Mouse (Mus musculus): ENCODE measurements around the gene Rarres1. TPM values are rescaled to one million over a fixed set of nuclear protein-coding genes. Genes with fewer than 3 reads are reported as not detected.
A peak's percentile ranks its signal among the peaks of the same experiment; 100 is the strongest.

The Rarres1 gene
- total and polyA plus RNA-seq, 2 experiments from 2014 or later: 4.2 to 5.9 TPM

GRCm38 (mm10) chr3:67520568-67521143 lies 5.3 kb upstream of the Rarres1 start:
- Histone ChIP-seq H3K36me3 (ENCODE audit: insufficient read depth, low read length) (no peaks in the 10 kb centered on the region), H3K9ac (replicated peaks; ENCODE audit: low read length, poor library complexity, severe bottlenecking) (no peak overlapping the region), H3K27ac (ENCODE audit: low read depth, low read length) (no peak overlapping the region), H3K9me3 (ENCODE audit: low read length) (no peaks in the 10 kb centered on the region), H3K4me3 (ENCODE audit: low read depth, low read length) (no peak overlapping the region), H3K4me1 (ENCODE audit: insufficient read depth, low read length) (no peaks in the 10 kb centered on the region), H3K4me2 (ENCODE audit: low read depth, low read length, poor library complexity, severe bottlenecking) (no peak overlapping the region), H3K27me3 (ENCODE audit: insufficient read depth, low read length) (peaks cover 4% of the 10 kb centered on the region; the same call in 1 of the 2 replicates)
- WGBS: 91% methylated on average over 5 of the region's 5 CpGs
- no peak for TF ChIP-seq CTCF (IDR thresholded peaks at IDR 0.05)
- DNase-seq (ENCODE audit: low spot score) (no peak), ATAC-seq (ENCODE audit: low FRiP score) (no peak)

GRCm38 (mm10) chr3:67514801-67515273 lies 486 bp downstream of the Rarres1 start:
- 0 out of 2 replicates have a peak, but pooled peaks cover 2% of the 10 kb centered on the region for H3K4me1 ChIP-seq (ENCODE audit: insufficient read depth, low read length)
- WGBS: 4% methylated on average over 40 of the region's 40 CpGs
- ATAC-seq (ENCODE audit: low FRiP score) (peak; percentile 64), DNase-seq (ENCODE audit: low spot score) (peak; percentile 2)
- H3K9me3 ChIP-seq (ENCODE audit: low read length): no peaks in the 10 kb centered on the region
- TF ChIP-seq CTCF (IDR thresholded peaks at IDR 0.05): no peak
- H3K9ac ChIP-seq (replicated peaks; ENCODE audit: low read length, poor library complexity, severe bottlenecking): peak overlapping the region; percentile 57; the same call in 1 of the 2 replicates
- peak overlapping the region; percentile 99 for H3K4me2 ChIP-seq (ENCODE audit: low read depth, low read length, poor library complexity, severe bottlenecking)
- H3K27ac ChIP-seq (ENCODE audit: low read depth, low read length): no peak overlapping the region
- no peaks in the 10 kb centered on the region for H3K36me3 ChIP-seq (ENCODE audit: insufficient read depth, low read length)
- peaks cover 12% of the 10 kb centered on the region; the same call in 1 of the 2 replicates for H3K27me3 ChIP-seq (ENCODE audit: insufficient read depth, low read length)
- peak overlapping the region; percentile 59 for H3K4me3 ChIP-seq (ENCODE audit: low read depth, low read length)

- no peak overlapping the region for H3K4me2 ChIP-seq (ENCODE audit: low read depth, low read length, poor library complexity, severe bottlenecking)
- peaks cover 8% of the 10 kb centered on the region; the same call in 1 of the 2 replicates for H3K27me3 ChIP-seq (ENCODE audit: insufficient read depth, low read length)
- no peak overlapping the region for H3K4me3 ChIP-seq (ENCODE audit: low read depth, low read length)
- H3K4me1 ChIP-seq (ENCODE audit: insufficient read depth, low read length): 0 out of 2 replicates have a peak, but pooled peaks cover 2% of the 10 kb centered on the region
- DNase-seq (ENCODE audit: low spot score): peak; percentile 89
- no peak overlapping the region for H3K27ac ChIP-seq (ENCODE audit: low read depth, low read length)
- no peaks in the 10 kb centered on the region for H3K36me3 ChIP-seq (ENCODE audit: insufficient read depth, low read length)
- under 1% methylated on average over 5 of the region's 5 CpGs for WGBS
- no peaks in the 10 kb centered on the region for H3K9me3 ChIP-seq (ENCODE audit: low read length)
- no peak overlapping the region for H3K9ac ChIP-seq (replicated peaks; ENCODE audit: low read length, poor library complexity, severe bottlenecking)
- ATAC-seq (ENCODE audit: low FRiP score): peak; percentile 72
- TF ChIP-seq CTCF (IDR thresholded peaks at IDR 0.05): peak; percentile 98
Observed at GRCm38 (mm10) chr3:67512807-67513206, 2.5 kb downstream of the Rarres1 start.

- Histone ChIP-seq H3K27me3 (ENCODE audit: insufficient read depth, low read length) (0 out of 2 replicates have a peak, but pooled peaks cover 1% of the 10 kb centered on the region), H3K4me1 (ENCODE audit: insufficient read depth, low read length) (no peaks in the 10 kb centered on the region), H3K4me2 (ENCODE audit: low read depth, low read length, poor library complexity, severe bottlenecking) (no peak overlapping the region), H3K36me3 (ENCODE audit: insufficient read depth, low read length) (no peaks in the 10 kb centered on the region), H3K27ac (ENCODE audit: low read depth, low read length) (no peak overlapping the region), H3K9ac (replicated peaks; ENCODE audit: low read length, poor library complexity, severe bottlenecking) (no peak overlapping the region), H3K9me3 (ENCODE audit: low read length) (no peaks in the 10 kb centered on the region), H3K4me3 (ENCODE audit: low read depth, low read length) (no peak overlapping the region)
- TF ChIP-seq CTCF (IDR thresholded peaks at IDR 0.05): no peak
- WGBS: 87% methylated on average over 10 of the region's 10 CpGs
- no peak for ATAC-seq (ENCODE audit: low FRiP score)
- no peak for DNase-seq (ENCODE audit: low spot score)
Observed at GRCm38 (mm10) chr3:67508216-67508892, 7.0 kb downstream of the Rarres1 start.

- H3K9ac ChIP-seq (replicated peaks; ENCODE audit: low read length, poor library complexity, severe bottlenecking): no peak overlapping the region
- H3K9me3 ChIP-seq (ENCODE audit: low read length): no peaks in the 10 kb centered on the region
- no peak overlapping the region for H3K4me2 ChIP-seq (ENCODE audit: low read depth, low read length, poor library complexity, severe bottlenecking)
- WGBS: 79% methylated on average over 2 of the region's 2 CpGs
- no peak overlapping the region for H3K4me3 ChIP-seq (ENCODE audit: low read depth, low read length)
- no peaks in the 10 kb centered on the region for H3K36me3 ChIP-seq (ENCODE audit: insufficient read depth, low read length)
- no peaks in the 10 kb centered on the region for H3K4me1 ChIP-seq (ENCODE audit: insufficient read depth, low read length)
- ATAC-seq (ENCODE audit: low FRiP score): no peak
- no peak for TF ChIP-seq CTCF (IDR thresholded peaks at IDR 0.05)
- H3K27ac ChIP-seq (ENCODE audit: low read depth, low read length): no peak overlapping the region
- no peak for DNase-seq (ENCODE audit: low spot score)
- no peaks in the 10 kb centered on the region for H3K27me3 ChIP-seq (ENCODE audit: insufficient read depth, low read length)
Observed at GRCm38 (mm10) chr3:67505286-67505685, 10.0 kb downstream of the Rarres1 start.

GRCm38 (mm10) chr3:67503878-67504277 lies 11.4 kb downstream of the Rarres1 start:
- Histone ChIP-seq H3K9ac (replicated peaks; ENCODE audit: low read length, poor library complexity, severe bottlenecking) (no peak overlapping the region), H3K4me2 (ENCODE audit: low read depth, low read length, poor library complexity, severe bottlenecking) (no peak overlapping the region), H3K9me3 (ENCODE audit: low read length) (no peaks in the 10 kb centered on the region), H3K4me3 (ENCODE audit: low read depth, low read length) (no peak overlapping the region), H3K4me1 (ENCODE audit: insufficient read depth, low read length) (no peaks in the 10 kb centered on the region), H3K27me3 (ENCODE audit: insufficient read depth, low read length) (no peaks in the 10 kb centered on the region), H3K36me3 (ENCODE audit: insufficient read depth, low read length) (no peaks in the 10 kb centered on the region), H3K27ac (ENCODE audit: low read depth, low read length) (no peak overlapping the region)
- DNase-seq (ENCODE audit: low spot score): no peak
- ATAC-seq (ENCODE audit: low FRiP score): no peak
- 15% methylated on average over 3 of the region's 3 CpGs for WGBS
- no peak for TF ChIP-seq CTCF (IDR thresholded peaks at IDR 0.05)
